Mouse (Mus musculus) brain, adult 2 months (tissue): ENCODE results near the gene Stat2.
A peak's percentile ranks its signal among the peaks of the same experiment; 100 is the strongest.
"Not testable (repeated sequence)": the region's sequence is repeated elsewhere in the genome, so short reads cannot be mapped to it uniquely, and the experiment has no call there.

Experiments
- DNase-seq: peaks from one replicate; pipeline ENCODE4 v3.0.0; 2011; ENCODE audit warnings: low read depth, low spot score

Gene Stat2

GRCm38 (mm10) chr10:128298243-128298642, 27.9 kb downstream of the Stat2 start:
- DNase-seq: no peak

DNA sequence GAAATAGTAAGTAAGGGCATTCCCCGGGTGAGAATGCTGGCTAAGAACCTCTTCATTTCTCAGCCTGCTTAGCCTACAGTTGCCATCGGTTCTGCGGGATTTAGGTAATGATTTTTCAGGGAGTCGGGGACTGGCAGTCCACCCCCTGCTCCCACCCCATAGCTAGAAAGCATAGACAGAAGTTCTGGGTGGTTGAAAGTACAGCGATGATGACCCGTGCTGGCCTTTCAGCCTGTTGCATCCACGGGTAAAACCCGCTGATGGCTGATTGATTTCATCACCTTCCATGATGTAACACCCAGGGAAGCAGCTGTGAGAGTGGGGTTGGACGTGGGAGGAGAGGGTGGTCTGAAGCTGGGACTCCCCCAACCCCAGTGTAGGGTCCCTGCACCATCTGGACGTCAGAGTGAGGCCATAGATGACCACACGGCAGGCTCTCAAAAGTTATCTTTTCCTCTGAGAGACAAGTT, 28.4 kb downstream of the Stat2 start, which contains the start of gene Il23a:
Gene Il23a, minus strand, starts transcription at position 51 of the 470 bp plus-strand sequence.
- no peak for DNase-seq

DNA sequence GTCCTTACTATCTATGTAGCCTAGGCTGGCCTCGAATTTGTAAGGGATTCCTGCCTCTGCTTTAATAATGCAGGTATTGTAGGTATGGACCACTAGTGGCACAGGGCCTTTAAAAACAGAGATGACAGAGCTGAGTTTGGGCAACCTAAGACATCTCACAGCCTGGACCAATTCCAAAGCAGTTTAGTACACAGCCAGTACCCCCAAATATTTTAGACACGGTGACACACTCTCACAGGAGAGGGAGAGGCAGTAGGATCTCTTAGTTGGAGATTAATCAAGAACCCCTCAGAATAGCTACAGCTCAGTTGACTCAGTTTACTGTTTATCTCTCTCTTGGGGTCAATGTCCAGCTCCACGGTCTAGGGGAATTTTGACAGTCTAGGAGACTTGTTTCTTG, 32.0 kb downstream of the Stat2 start:
- no peak for DNase-seq

GRCm38 (mm10) chr10:128302785-128303125, 32.4 kb downstream of the Stat2 start:
- no peak for DNase-seq

DNA sequence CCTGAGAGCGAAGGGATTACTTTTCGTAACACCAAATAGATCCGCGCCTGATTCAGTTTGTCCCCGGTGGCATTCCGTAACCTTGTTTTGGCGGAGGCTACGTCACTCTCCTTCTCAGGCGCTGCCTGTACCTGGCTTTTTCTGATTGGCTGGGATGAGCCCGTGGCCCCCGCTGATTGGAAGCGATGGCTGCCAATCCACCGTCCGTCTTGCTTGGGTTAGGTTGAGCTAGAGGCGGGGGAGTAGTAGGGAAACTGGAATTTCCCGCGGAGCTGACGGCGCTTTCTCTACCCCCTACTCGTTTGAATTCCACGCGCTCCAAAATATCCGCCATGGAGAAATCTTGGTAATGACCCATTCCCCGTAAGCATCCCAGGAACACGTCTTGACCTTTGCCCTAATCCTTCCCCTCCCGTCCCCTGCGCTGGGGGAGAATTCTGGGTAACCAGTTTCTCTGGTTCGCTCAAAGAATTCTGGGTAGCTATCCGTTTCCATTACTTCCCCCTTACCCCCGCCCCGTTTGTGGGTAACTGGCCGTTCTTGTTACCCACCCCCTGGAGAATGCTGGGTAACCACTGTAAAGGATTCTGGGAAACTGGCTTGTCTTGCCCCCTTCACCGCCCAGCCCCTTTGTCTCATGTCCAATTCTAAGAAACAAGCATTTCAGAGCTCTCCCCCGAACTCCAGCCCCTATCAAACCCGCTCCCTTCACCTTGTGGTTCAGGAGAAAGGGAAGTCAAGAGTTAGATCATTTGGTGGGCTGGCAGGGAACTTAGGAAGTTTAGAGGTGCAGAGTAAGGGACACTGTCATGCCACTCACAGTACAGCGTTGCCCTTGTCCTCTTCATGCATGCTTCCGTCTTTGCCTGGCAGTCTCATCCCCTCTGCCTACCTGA, 33.0 kb downstream of the Stat2 start, which contains the start of gene Pan2:
Gene Pan2, plus strand, starts transcription at position 210 of the 896 bp plus-strand sequence.
- DNase-seq: peak; percentile 100

DNA sequence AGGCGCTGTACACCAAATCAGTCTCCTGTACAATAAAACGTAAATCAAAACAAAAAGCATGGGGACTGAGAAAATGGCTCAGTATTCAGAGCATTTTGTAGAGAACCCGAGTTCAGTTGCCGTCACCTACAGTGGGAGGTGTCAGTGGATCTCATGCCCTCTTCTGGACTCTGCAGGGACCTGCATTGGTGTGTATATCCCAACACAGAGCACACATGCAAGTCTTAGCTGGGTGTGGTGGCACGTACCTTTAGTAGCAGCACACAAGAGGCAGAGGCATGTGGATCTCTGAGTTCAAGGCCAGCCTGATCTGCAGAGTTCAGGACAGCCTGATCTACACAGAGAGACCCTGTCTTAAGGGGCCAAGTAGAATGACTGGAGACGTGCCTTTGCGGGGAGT, 39.3 kb downstream of the Stat2 start:
- no peak for DNase-seq

DNA sequence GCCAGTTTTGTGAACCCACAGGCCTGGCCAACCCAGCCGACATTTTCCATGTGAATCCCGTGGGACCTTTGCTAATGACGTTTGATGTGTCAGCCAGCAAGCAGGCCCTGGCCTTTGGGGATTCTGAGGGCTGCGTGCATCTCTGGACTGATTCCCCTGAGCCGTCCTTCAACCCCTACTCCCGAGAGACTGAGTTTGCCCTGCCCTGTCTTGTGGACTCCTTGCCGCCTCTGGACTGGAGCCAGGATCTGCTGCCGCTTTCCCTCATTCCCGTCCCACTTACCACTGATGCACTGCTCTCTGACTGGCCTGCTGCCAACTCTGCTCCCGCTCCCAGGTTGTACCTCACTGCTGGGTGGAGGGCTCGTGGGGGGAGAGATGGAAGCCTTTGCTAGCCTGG, 39.8 kb downstream of the Stat2 start:
- DNase-seq: peak; percentile 48

- no peak for DNase-seq
These were observed 40.5 kb downstream of the Stat2 start for GRCm38 (mm10) chr10:128310902-128311301.

GRCm38 (mm10) chr10:128315578-128315977, 45.2 kb downstream of the Stat2 start:
- DNase-seq: no peak

GRCm38 (mm10) chr10:128321641-128322040, 51.3 kb downstream of the Stat2 start:
- no peak for DNase-seq

GRCm38 (mm10) chr10:128322141-128323108, 52.1 kb downstream of the Stat2 start, which contains the start of gene Cnpy2:
Cnpy2 (plus strand) TSS chr10:128322459.
- DNase-seq: peak; percentile 91

- no peak for DNase-seq
These were observed 53.2 kb downstream of the Stat2 start for GRCm38 (mm10) chr10:128323516-128323915.

- peak; percentile 70 for DNase-seq
These were observed 56.5 kb downstream of the Stat2 start for GRCm38 (mm10) chr10:128326825-128327224.

- DNase-seq: no peak
These were observed 57.3 kb downstream of the Stat2 start for GRCm38 (mm10) chr10:128327610-128328009.

- DNase-seq: not testable (repeated sequence)
These were observed 62.2 kb downstream of the Stat2 start for GRCm38 (mm10) chr10:128332358-128333249.

GRCm38 (mm10) chr10:128335582-128335981, 65.2 kb downstream of the Stat2 start:
- DNase-seq: peak; percentile 87

DNA sequence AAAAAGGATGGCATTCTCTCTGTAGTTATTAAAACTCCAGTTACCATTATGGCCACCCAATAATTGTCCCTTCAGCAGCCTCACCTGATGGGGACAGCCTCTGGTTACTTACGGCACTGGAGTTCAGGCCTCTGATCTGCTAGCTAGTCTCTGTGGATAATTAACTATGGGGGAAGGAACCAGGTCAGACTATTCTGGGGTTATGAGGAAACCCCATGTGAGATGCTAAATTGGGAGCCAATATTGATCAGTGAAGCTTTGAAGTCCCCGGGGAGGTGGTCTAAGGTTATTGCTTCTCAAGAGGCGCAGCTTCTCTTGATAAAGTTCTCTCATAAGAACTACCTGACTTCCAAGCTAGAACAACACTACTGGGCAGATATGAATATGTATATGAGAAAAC, 65.8 kb downstream of the Stat2 start:
- DNase-seq: no peak

- no peak for DNase-seq
These were observed 66.2 kb downstream of the Stat2 start for GRCm38 (mm10) chr10:128336597-128336996.

DNA sequence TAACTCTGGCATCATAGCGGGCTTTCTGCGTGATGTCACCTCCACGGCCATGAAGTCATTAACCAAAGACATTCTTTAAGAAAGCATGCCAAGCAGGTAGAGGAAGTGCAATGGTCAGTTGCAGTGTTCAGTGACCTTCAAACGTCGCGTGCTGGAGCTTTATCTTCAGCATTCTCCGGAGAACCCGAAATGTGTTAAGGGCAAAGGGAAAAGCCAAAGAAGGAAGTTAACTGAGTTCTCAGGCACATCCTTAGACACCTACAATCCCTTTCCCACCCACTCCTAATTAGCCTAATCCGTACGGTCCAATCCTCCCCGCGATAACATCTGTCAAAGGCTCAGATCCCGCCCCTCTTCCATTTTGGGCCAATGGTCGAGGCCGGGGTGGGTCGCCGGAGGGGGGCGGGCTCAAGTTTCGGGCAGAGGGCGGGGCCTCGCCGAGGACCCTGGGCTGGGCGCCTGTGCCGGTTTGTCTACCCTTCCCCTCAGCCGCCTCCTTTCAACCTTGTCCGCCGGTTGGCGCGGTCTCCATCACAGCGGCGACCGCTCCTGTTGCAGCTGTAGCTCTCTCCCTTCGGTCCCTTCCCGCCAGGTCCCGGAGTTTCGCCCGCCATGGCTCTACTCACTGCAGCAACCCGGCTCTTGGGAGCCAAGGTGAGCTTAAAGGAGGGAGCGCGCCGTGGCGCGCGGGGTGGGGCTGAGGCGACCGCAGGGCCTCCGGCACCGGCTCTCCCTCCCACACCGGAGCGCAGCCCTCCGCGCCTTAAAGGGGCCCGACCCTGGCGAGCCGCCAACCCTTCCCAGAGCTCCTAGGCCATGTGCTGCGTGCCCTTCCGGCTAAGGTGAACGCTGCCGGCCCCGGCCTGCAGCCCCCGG, 67.2 kb downstream of the Stat2 start, which contains the start of gene Cs:
Gene Cs, plus strand, starts transcription at position 429 of the 876 bp plus-strand sequence.
- peak; percentile 99 for DNase-seq

GRCm38 (mm10) chr10:128338415-128338814, 68.1 kb downstream of the Stat2 start:
- DNase-seq: peak; percentile 27
